Mouse (Mus musculus) mouse trophoblast stem cell (cell line): ENCODE data around the gene Mup3.
"Not testable (repeated sequence)": the region's sequence is repeated elsewhere in the genome, so short reads cannot be mapped to it uniquely, and the experiment has no call there.

Source experiments
- in situ Hi-C, 2 experiments: fragments of 300-500 bp; cut with MseI, MboI; formaldehyde crosslinking; loops; 2 replicates in 1 of 2; 3 replicates in 1 of 2; pipeline ENCODE4 v1.15.1; 2025

The Mup3 gene

DNA sequence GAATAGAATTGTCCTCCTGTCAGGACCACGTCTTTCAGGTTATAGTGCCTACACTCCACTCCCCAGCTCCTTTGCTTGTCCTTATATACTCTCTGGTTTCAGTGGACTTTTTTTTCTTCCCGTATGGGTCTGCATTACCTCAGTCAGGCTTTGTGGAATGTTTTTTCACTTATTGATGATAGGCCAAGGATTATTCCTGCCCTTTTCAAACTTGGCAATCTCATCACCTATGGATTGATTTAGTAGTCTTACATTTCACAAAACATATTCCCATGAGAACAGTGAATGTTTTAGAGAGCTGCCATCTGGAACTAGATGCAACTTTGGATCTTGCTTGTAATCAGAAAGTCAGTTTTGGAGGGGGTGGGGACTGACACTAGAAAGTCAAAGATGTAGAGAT lies at the start of gene Mup3:
TSS of gene Mup3 (minus strand) at position 102 of the 400 bp plus-strand sequence.
- in situ Hi-C loops: no loop called here

DNA sequence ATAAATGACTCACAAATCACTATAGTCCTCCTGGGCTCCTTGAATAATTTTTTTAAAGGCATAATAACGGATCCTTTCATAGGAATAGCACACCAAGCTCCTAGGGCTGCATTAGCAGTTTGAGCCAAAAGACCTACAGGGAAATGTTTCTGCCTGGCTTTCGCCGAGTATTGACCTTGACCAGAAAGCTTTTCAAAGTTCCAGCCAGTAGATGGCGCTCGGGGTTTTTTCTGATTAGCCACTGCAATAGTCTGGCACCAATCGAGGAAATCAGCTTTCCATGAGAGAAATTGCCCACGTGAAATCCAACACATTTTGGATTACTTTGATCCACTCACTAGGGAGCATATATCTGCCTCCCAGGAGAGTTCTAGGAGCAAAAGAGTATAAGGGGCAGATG lies 46.6 kb upstream of the Mup3 start:
- in situ Hi-C loops: no loop called here

GRCm38 (mm10) chr4:62103366-62103765 lies 16.2 kb upstream of the Mup3 start:
- in situ Hi-C loops: not testable (repeated sequence)

GRCm38 (mm10) chr4:62087953-62088352 lies 811 bp upstream of the Mup3 start:
- in situ Hi-C loops: no loop called here

- in situ Hi-C loops: no loop called here
These were observed 4.4 kb downstream of the Mup3 start for GRCm38 (mm10) chr4:62082755-62083154.

DNA sequence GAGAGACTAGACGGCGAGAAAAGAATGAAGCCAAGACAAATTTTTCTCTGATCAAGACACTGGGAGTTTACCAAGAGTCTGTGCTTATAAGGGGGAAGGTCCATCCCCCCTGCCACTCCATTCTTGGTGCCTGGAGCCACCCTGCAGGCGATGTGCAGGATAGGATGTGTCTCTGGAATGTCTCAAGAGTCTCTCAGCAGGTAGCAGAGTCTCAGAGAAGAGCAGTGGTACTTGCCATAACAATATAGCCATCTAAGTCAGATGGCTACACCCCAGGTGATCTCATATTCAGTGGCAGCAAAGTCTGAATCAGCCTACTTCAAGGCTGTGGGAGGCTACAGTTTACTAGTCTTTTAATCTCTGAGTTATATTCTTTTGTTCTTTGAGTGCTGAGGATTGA lies 12.0 kb downstream of the Mup3 start:
- in situ Hi-C loops: no loop called here

DNA sequence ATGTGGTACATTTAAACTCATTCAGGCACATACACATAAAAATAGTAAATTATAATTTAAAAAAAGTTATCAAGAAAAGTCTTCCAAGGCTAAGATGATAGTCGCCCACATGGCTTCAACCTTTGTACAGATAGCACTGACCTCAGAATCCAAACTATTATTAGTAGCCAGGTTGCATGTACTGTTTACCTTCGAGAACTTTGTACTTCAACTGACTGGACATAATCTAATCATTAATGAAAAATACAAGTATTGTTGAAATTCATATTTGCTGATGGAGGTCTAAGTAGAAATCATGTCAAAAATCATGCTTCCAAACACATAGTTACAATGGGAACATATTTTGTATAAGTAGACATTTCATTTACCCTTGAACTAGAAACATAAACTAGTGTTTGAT lies 32.4 kb downstream of the Mup3 start:
- in situ Hi-C loops: not testable (repeated sequence)

DNA sequence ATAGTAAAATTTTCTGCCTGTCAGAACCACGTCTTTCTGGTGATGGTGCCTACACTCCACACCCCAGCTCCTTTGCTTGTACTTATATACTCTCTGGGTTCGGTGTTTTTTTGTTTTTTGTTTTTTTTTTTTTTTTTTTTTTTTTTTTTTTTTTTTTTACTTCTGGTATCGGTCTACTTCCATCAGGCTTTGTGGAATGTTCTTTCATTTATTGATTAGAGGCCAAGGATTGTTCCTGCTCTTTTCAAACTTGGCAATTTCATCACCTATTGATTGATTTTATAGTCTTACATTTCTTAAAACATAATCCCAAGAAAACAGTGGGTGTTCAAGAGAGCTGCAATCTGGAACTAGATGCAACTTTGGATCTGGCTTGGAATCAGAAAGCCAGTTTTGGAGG lies 33.1 kb downstream of the Mup3 start, which contains the start of gene Mup20:
TSS of gene Mup20 (minus strand) at position 101 of the 400 bp plus-strand sequence.
- in situ Hi-C loops: not testable (repeated sequence)
